ENCODE assay signal across 11 mouse cellular contexts in the genomic region with DNA sequence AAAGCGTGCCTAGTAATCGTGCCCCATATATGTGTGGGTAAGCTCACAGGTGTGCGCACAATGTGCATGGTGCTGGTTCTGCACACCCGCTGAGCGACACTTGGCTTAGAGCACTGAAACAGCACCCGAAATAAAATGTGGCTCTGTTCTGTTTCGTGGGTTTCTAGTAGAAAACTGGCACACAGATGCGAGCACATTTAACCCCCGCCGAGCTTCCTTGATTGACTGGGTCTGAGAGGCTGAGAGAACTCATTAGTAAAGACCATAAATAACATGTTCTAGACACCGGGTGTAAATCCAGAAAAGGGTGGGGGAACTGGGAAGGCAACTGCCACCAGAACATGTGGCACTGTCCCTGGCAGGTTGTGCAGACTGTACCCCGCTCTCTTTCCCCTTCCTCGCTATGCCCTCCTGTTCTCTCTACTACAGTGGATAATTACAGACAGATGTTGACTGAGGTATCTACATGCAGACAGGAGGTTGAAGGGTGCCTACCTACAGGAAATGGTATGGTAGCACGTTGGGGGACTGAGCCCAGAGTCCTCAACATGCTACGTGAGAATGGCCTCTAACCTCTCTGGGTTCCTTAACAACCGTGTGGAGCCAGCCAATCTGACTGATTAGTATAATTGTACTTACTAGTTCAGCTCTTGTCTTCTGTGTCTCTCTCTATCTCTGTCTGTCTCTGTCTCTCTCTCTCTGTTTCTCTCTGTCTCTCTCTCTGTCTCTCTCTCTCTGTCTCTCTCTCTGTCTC. TPM values are rescaled to one million over a fixed set of nuclear protein-coding genes. Genes with fewer than 3 reads are reported as not detected.
DNase-seq lines count a peak whose midpoint lies in the region; ATAC-seq and TF ChIP-seq lines count a peak whose summit lies in the region.
"Had no signal": no experiment of that assay in that cellular context is flagged by ENCODE, and none has a peak within 500 bp of the region (broad histone marks: within the 10 kb centered on the region; RNA-seq: fewer than 3 reads in every experiment).

No protein-coding gene starts in this region.

- peak; percentile 70 for ATAC-seq in limb, embryonic 13.5 days (ENCODE audit: low FRiP score, low read depth)
- ATAC-seq in forebrain, embryonic 11.5 days (replicated peaks; ENCODE audit: low FRiP score) = no peak

- H3K4me3 ChIP-seq in gastrocnemius, adult 2 months = peak overlapping the region; percentile 32; the same call in 1 of the 2 replicates
- H3K4me3 ChIP-seq in thymus, adult 2 months (ENCODE audit: control insufficient read depth, insufficient read depth, low read length) = no peak overlapping the region
- no peak overlapping the region for H3K4me3 ChIP-seq in limb, embryonic 13.5 days
- no peak overlapping the region for H3K4me3 ChIP-seq in heart, adult 2 months
- no peak overlapping the region for H3K4me3 ChIP-seq in forebrain, embryonic 11.5 days (ENCODE audit: low read depth, low read length)

- H3K4me1 ChIP-seq in thymus, adult 2 months (replicated peaks; ENCODE audit: control insufficient read depth, insufficient read depth, low read length) = peaks cover 5% of the 10 kb centered on the region; the same call in 1 of the 2 replicates
- peaks cover 50% of the 10 kb centered on the region for H3K4me1 ChIP-seq in limb, embryonic 13.5 days
- H3K4me1 ChIP-seq in heart, adult 2 months (ENCODE audit: control insufficient read depth, insufficient read depth, low read length) = no peaks in the 10 kb centered on the region
- H3K4me1 ChIP-seq in forebrain, embryonic 11.5 days (replicated peaks; ENCODE audit: control insufficient read depth, insufficient read depth, low read length) = no peaks in the 10 kb centered on the region

- TF ChIP-seq EP300 in heart, adult 2 months (IDR thresholded peaks at IDR 0.05; ENCODE audit: insufficient read depth, low read depth, low read length) = no peak

- WGBS in thymus, adult 2 months = 18% methylated on average over 16 of the region's 16 CpGs
- WGBS in limb, embryonic 13.5 days = 16% methylated on average over 16 of the region's 16 CpGs
- 73% methylated on average over 16 of the region's 16 CpGs for WGBS in heart, adult 2 months
- 76% methylated on average over 16 of the region's 16 CpGs for WGBS in forebrain, embryonic 11.5 days

- no peaks in the 10 kb centered on the region for H3K27me3 ChIP-seq in thymus, adult 2 months (ENCODE audit: control insufficient read depth, insufficient read depth, low read length)
- no peaks in the 10 kb centered on the region for H3K27me3 ChIP-seq in limb, embryonic 13.5 days
- H3K27me3 ChIP-seq in heart, adult 2 months (ENCODE audit: control insufficient read depth, insufficient read depth, low read length) = no peaks in the 10 kb centered on the region
- H3K27me3 ChIP-seq in forebrain, embryonic 11.5 days (ENCODE audit: control insufficient read depth, insufficient read depth, low read length) = no peaks in the 10 kb centered on the region; the same call in 1 of the 2 replicates

- no peaks in the 10 kb centered on the region for H3K36me3 ChIP-seq in thymus, adult 2 months (ENCODE audit: control insufficient read depth, insufficient read depth, low read length)
- no peaks in the 10 kb centered on the region for H3K36me3 ChIP-seq in limb, embryonic 13.5 days
- no peaks in the 10 kb centered on the region for H3K36me3 ChIP-seq in heart, adult 2 months (ENCODE audit: control insufficient read depth, insufficient read depth, low read length)
- H3K36me3 ChIP-seq in forebrain, embryonic 11.5 days (ENCODE audit: control insufficient read depth, insufficient read depth, low read length) = no peaks in the 10 kb centered on the region

- H3K79me2 ChIP-seq in heart, adult 2 months (replicated peaks; ENCODE audit: control insufficient read depth, insufficient read depth, low read length) = no peaks in the 10 kb centered on the region

- H3K4me2 ChIP-seq in limb, embryonic 13.5 days (replicated peaks) = peak overlapping the region; percentile 44
- no peak overlapping the region for H3K4me2 ChIP-seq in forebrain, embryonic 11.5 days (ENCODE audit: low read depth, low read length, severe bottlenecking)

- H3K9ac ChIP-seq in limb, embryonic 13.5 days = no peak overlapping the region
- no peak overlapping the region for H3K9ac ChIP-seq in heart, adult 2 months (ENCODE audit: low read depth, low read length)
- no peak overlapping the region for H3K9ac ChIP-seq in forebrain, embryonic 11.5 days (ENCODE audit: low read length)

- intact Hi-C loops in gastrocnemius, adult 2 months (cut with DNase I) = no loop called here
- intact Hi-C loops in heart, adult 2 months (cut with DNase I) = no loop called here

- TF ChIP-seq CTCF in gastrocnemius, adult 2 months (IDR thresholded peaks at IDR 0.05) = no peak
- no peak for TF ChIP-seq CTCF in thymus, adult 2 months (IDR thresholded peaks at IDR 0.05; ENCODE audit: borderline replicate concordance, control insufficient read depth, extremely low read depth, insufficient read depth, low read length, poor library complexity)
- TF ChIP-seq CTCF in heart, adult 2 months (IDR thresholded peaks at IDR 0.05) = no peak

- TF ChIP-seq POLR2A in thymus, adult 2 months (IDR thresholded peaks at IDR 0.05; ENCODE audit: control insufficient read depth, extremely low read depth, insufficient read depth, low read length, poor library complexity) = no peak
- no peak for TF ChIP-seq POLR2A in heart, adult 2 months (IDR thresholded peaks at IDR 0.05; ENCODE audit: insufficient read depth, low read depth, low read length)

- H3K9me3 ChIP-seq in limb, embryonic 13.5 days = no peaks in the 10 kb centered on the region
- H3K9me3 ChIP-seq in forebrain, embryonic 11.5 days (ENCODE audit: control insufficient read depth, low read length) = no peaks in the 10 kb centered on the region

- no peak for DNase-seq in gastrocnemius, adult 2 months
- DNase-seq in gastrocnemius, postnatal 4 days (ENCODE audit: low spot score in 2 of 2) = no peak
- DNase-seq in thymus, adult 2 months = peak; percentile 32
- no peak for DNase-seq in thymus, postnatal 0 days (ENCODE audit: low spot score)
- no peak for DNase-seq in spleen, adult 12 weeks (ENCODE audit: low spot score)
- no peak for DNase-seq in heart, adult 2 months
- no peak for DNase-seq in forebrain, embryonic 11.5 days (ENCODE audit: low spot score)
- DNase-seq: heart, postnatal 10 days had no signal

- H3K27ac ChIP-seq in gastrocnemius, adult 2 months = peak overlapping the region; percentile 20; the same call in 1 of the 2 replicates
- H3K27ac ChIP-seq in thymus, adult 2 months (ENCODE audit: control insufficient read depth, insufficient read depth, low read length) = no peak overlapping the region
- H3K27ac ChIP-seq in limb, embryonic 13.5 days = no peak overlapping the region
- H3K27ac ChIP-seq in heart, adult 2 months = no peak overlapping the region
- no peak overlapping the region for H3K27ac ChIP-seq in forebrain, embryonic 11.5 days (ENCODE audit: low read depth, low read length)

RNA-seq across cellular contexts. Expression of a gene that starts 3.4 kb away (rescaled TPM):
- total RNA-seq in gastrocnemius, adult 2 months (2021) = 1 to 10 TPM; 4.3 TPM
- 1 to 10 TPM; 1.8 to 2.0 TPM for total RNA-seq in gastrocnemius, postnatal 4 days (2021)
- polyA plus RNA-seq in thymus, adult 2 months (2012; rRNA removed) = 0.24 TPM in 1 of 2 replicates, not detected in the other
- not detected in 2 replicates for polyA plus RNA-seq in thymus, postnatal 0 days (2015; fragmentation: Nextera tagmentation; extraction: Ambion mirVana)
- polyA plus RNA-seq in limb, embryonic 13.5 days (2015; fragmentation: Nextera tagmentation; extraction: Ambion mirVana) = 0.08 and 0.09 TPM in 2 replicates
- 1 to 10 TPM; 5.6 to 5.7 TPM for total RNA-seq in heart, adult 2 months (2021)
- polyA plus RNA-seq in heart, adult 2 months (2012; rRNA removed) = 9.2 and 17.1 TPM in 2 replicates
- not detected in 2 replicates for polyA plus RNA-seq in forebrain, embryonic 11.5 days (2014; fragmentation: Nextera tagmentation; extraction: Ambion mirVana)
- polyA plus RNA-seq: neural tube, embryonic 11.5 days had no signal

RNA-seq across cellular contexts. Expression of a gene that starts 4.5 kb away (rescaled TPM):
- total RNA-seq in gastrocnemius, adult 2 months (2021) = under 1 TPM; 0.23 to 0.25 TPM
- 1 to 10 TPM; 1.3 to 1.6 TPM for total RNA-seq in gastrocnemius, postnatal 4 days (2021)
- polyA plus RNA-seq in thymus, adult 2 months (2012; rRNA removed) = 0.28 and 0.66 TPM in 2 replicates
- polyA plus RNA-seq in thymus, postnatal 0 days (2015; fragmentation: Nextera tagmentation; extraction: Ambion mirVana) = 0.10 and 0.26 TPM in 2 replicates
- polyA plus RNA-seq in limb, embryonic 13.5 days (2015; fragmentation: Nextera tagmentation; extraction: Ambion mirVana) = 1.7 and 2.4 TPM in 2 replicates
- 1 to 10 TPM in 1 of 2 experiments, under 1 TPM in 1; 0.68 to 1.6 TPM for total RNA-seq in heart, adult 2 months (2021)
- 1.0 and 4.6 TPM in 2 replicates for polyA plus RNA-seq in heart, adult 2 months (2012; rRNA removed)
- polyA plus RNA-seq in forebrain, embryonic 11.5 days (2014; fragmentation: Nextera tagmentation; extraction: Ambion mirVana) = 0.29 TPM in 1 of 2 replicates, not detected in the other
- polyA plus RNA-seq: large intestine, adult 2 months had no signal

RNA-seq across cellular contexts. Expression of a gene that starts 37.6 kb away (rescaled TPM):
- total RNA-seq in gastrocnemius, adult 2 months (2021) = under 1 TPM in 1 of 2 experiments, not detected in 1; 0.33 TPM
- 1 to 10 TPM in 1 of 2 experiments, under 1 TPM in 1; 0.31 to 2.0 TPM for total RNA-seq in gastrocnemius, postnatal 4 days (2021)
- 1.8 and 2.1 TPM in 2 replicates for polyA plus RNA-seq in thymus, adult 2 months (2012; rRNA removed)
- 1.7 and 2.0 TPM in 2 replicates for polyA plus RNA-seq in thymus, postnatal 0 days (2015; fragmentation: Nextera tagmentation; extraction: Ambion mirVana)
- polyA plus RNA-seq in limb, embryonic 13.5 days (2015; fragmentation: Nextera tagmentation; extraction: Ambion mirVana) = 1.8 and 2.4 TPM in 2 replicates
- under 1 TPM; 0.42 to 0.93 TPM for total RNA-seq in heart, adult 2 months (2021)
- 1.6 and 1.9 TPM in 2 replicates for polyA plus RNA-seq in heart, adult 2 months (2012; rRNA removed)
- polyA plus RNA-seq in forebrain, embryonic 11.5 days (2014; fragmentation: Nextera tagmentation; extraction: Ambion mirVana) = 1.8 and 2.3 TPM in 2 replicates

RNA-seq across cellular contexts. Expression of a gene that starts 43.0 kb away (rescaled TPM):
- 100 to 1,000 TPM; 175 to 177 TPM for total RNA-seq in gastrocnemius, adult 2 months (2021)
- 100 to 1,000 TPM; 290 to 292 TPM for total RNA-seq in gastrocnemius, postnatal 4 days (2021)
- polyA plus RNA-seq in thymus, adult 2 months (2012; rRNA removed) = 82.2 and 93.1 TPM in 2 replicates
- polyA plus RNA-seq in thymus, postnatal 0 days (2015; fragmentation: Nextera tagmentation; extraction: Ambion mirVana) = 409 and 414 TPM in 2 replicates
- 450 and 465 TPM in 2 replicates for polyA plus RNA-seq in limb, embryonic 13.5 days (2015; fragmentation: Nextera tagmentation; extraction: Ambion mirVana)
- 100 to 1,000 TPM; 176 to 196 TPM for total RNA-seq in heart, adult 2 months (2021)
- polyA plus RNA-seq in heart, adult 2 months (2012; rRNA removed) = 68.6 and 134 TPM in 2 replicates
- polyA plus RNA-seq in forebrain, embryonic 11.5 days (2014; fragmentation: Nextera tagmentation; extraction: Ambion mirVana) = 497 and 535 TPM in 2 replicates

RNA-seq across cellular contexts. Expression of a gene that starts 43.7 kb away (rescaled TPM):
- 100 to 1,000 TPM in 1 of 2 experiments, 10 to 100 TPM in 1; 86.5 to 135 TPM for total RNA-seq in gastrocnemius, adult 2 months (2021)
- total RNA-seq in gastrocnemius, postnatal 4 days (2021) = 10 to 100 TPM; 81.4 to 83.4 TPM
- polyA plus RNA-seq in thymus, adult 2 months (2012; rRNA removed) = 48.4 and 54.8 TPM in 2 replicates
- 218 and 237 TPM in 2 replicates for polyA plus RNA-seq in thymus, postnatal 0 days (2015; fragmentation: Nextera tagmentation; extraction: Ambion mirVana)
- polyA plus RNA-seq in limb, embryonic 13.5 days (2015; fragmentation: Nextera tagmentation; extraction: Ambion mirVana) = 155 and 161 TPM in 2 replicates
- total RNA-seq in heart, adult 2 months (2021) = 100 to 1,000 TPM; 151 to 160 TPM
- 65.1 and 78.1 TPM in 2 replicates for polyA plus RNA-seq in heart, adult 2 months (2012; rRNA removed)
- polyA plus RNA-seq in forebrain, embryonic 11.5 days (2014; fragmentation: Nextera tagmentation; extraction: Ambion mirVana) = 172 and 187 TPM in 2 replicates
